Mouse (Mus musculus) adrenal gland, adult 2 months (tissue): ENCODE measurements at regions not wholly inside any gene's neighbourhood (a gene's known extent, or its start where the extent isn't known, plus 50 kb on each side); places are given as distances from the start of the nearest gene placed in this dataset.

Experiments
- DNase-seq: peaks from one replicate; pipeline ENCODE4 v3.0.0; 2021

DNA sequence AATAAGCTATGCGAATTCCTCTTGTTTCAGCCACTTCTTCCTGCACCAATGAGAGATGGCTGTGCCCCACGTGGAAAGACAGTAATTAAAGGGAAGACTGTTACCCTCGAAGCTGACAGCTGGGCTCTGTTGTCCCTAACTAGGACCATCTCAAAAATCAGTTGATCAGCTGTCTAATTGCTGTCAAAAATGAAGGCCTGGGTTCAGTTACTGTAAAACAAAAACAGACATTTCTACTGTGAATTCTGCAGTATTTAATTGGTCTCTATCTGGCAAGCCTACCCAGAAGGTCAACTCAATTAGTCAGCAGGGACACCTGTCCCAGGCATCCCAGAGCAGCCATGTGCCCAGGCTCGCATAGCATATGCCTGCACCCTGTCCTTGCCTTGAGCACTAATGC lies 385.8 kb upstream of the Zdhhc25 start:
- no peak for DNase-seq

DNA sequence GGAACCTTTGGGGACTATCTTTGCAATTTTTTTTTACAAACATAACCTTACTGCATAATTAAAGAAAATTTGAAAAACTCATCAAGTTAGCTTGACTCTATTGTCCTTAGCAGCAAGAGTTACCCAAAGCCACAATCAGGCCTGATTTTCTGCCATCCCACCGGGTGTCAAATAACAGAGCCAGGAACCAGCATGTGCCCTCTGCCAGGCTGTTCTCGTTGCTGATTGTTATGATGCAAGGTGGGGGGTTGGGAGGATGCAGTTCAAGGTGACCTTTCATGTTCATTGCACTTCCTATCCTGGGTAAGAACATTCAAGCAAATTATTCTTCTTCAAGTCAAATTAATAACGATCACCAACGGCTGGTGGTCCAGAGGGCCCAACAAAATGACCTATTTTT lies 370.6 kb upstream of the Zdhhc25 start:
- no peak for DNase-seq

DNA sequence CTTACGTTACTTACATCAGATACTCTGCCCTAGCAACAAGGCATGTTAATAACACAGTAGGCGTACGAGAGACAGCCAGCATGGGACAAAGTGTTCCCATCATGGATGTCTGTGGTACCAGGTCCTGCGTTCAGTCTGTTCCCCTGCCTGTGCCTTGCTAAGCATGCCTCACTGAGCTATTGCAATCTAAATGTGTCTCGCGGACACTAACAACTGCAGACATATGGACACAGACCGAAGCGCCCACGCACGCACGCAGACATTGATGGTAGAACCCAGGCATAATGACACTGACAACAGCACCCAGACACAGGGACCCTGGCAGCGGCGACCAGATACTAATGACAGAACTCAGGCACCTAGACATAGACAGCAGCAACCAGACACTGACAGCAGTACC lies 355.5 kb upstream of the Zdhhc25 start:
- DNase-seq: no peak

DNA sequence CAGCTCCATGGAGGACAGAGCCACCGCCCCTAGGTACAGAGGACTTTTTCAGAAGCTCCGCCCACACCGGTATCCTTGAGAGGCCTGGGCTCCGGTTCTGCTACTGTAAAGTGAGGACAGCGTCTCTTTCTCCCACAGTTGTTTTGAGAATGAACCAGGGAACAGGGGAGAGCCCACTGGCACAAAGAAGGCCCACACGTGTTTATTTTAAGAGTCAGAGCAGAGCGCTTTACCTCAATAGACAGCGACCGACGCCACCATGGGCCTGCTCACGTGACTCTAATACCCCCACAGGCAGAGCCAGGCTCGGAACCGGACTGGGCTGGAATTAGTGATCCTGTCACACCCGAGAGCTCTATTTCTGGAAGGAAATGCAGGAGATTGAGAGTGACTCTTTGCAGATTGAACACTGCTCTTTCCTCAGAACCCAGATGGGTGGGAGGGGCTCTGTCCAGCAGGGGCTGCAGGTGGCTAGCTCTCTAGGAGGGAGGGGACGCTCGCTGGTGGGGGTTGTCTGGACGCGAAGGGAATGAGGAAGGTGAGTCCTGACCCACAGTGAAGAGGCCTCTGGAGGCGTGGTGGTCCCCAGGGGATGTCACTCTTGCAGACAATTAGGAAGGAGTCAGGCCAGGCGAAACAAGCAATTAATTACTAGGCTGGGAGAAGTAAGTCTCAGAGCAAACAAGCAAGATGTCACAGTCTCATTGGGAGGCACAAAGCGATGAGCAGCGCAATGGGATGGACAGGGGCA lies 354.4 kb upstream of the Zdhhc25 start:
- no peak for DNase-seq

DNA sequence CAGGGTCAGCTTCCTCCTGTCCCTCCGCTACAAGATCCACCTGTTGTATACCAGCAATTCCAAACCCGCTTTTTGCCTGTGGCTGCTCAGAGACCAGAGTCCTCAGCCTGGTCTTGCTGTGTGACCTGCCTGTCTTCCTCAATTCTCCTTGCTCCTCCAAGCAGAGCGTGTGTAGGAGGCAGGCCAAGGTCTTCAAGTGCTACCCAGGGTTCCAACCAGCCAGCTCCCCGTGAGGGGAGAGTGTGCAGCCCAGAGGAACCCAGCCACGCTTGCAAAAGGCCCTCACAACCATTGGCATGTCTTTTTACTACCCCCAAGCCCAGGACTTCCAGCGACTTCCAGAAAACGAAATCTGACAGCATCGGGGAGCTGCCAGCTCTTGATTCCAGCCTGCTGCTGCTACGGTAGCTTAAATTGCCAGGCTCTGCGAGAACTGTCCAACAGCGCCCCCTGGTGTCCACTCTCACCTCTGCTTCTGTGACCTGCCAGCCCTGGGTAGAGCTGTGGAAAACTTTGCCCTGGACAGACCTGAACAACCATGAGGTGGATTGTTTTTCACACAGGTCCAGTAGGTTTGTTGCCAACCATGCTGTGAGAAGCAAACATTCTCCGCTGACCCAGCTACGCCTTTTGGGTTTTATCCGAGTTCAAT lies 352.0 kb upstream of the Zdhhc25 start:
- peak; percentile 80 for DNase-seq

DNA sequence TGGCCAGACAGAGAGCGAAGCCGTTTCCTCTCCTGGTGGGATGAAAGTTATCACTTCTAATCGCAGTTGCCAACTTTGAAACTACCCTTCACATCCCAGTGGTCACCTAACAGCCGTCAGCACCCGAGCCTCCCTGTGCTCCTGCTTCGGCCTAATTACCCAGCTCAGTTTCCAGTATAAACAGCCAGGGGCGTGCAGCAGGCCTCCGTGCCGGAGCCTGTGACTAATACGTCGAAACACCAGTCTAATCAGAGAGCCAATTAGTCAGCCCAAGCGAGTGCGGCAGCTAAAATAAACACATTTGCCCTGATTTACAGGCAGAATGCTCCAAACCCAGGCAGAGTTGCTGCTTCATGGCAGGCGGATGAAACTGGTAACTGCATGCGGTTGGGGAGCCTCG lies 312.1 kb upstream of the Zdhhc25 start:
- DNase-seq: peak; percentile 4

DNA sequence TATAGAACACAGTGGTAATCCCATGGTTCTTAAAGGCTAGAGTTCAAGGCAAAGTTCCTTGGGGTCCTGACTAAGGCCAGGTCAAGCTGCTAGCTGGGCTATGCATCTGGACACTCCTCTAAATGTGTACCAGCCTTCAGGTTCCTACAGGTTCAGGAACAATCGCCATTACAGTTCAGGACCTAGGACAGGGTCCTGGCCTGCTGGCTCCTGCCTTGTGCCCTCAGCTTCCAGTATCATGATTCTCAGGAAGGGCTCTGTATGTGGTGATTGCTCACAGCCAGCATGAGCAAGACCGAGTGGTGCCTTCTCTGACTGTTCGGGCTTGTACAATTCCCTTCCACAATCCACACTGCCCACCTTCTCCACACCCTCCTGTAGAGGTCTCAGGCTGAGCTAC lies 311.4 kb upstream of the Zdhhc25 start:
- no peak for DNase-seq

DNA sequence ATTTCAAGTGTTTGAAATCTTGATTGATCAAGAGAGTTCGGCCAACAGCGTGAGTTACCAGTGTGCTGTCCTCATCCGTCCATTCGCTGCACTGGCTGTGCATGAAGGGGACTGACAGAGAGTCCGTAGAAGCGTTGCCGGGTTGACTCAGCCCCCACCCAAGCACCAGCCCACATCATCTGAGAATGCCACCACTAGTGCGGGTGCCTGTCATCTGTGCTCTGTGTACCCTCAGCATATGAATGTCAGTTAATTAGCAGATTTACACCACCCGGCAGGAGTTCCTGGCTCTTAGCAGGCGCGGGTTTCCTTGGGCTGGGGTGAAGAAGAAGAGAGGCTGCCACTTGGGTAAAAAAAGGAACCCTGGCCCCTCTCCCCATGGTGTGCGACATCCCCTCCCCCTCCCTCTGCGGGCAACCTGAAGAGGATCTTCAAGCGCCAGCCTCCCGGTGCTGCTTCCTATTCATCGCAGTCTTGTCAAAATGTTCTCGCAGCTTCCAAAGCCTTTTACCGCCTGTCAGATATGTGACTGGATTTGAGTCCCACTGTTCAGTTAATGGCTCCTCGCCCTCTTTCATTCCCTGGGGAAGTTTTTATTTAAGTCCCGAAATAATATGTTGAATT lies 309.2 kb upstream of the Zdhhc25 start:
- DNase-seq: no peak

DNA sequence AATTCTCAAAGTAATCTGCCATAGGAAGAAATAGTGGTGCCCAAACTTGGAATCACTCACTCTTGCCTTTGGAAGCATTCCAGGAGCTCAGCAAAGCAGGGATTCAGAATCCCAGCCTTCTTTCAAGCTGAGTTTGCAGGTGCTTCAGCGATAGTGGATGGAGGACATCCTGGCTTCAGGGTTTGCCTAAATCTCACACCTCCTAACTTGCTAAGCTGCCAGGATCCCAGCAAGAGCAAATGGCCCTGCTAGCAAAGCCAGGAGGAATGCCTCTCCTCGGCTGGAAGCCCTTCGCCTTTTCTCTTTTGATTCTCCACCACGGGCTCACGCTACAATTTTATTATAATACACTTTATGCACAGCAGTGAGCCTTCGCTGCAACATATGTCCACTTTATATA lies 301.0 kb upstream of the Zdhhc25 start:
- DNase-seq: no peak

DNA sequence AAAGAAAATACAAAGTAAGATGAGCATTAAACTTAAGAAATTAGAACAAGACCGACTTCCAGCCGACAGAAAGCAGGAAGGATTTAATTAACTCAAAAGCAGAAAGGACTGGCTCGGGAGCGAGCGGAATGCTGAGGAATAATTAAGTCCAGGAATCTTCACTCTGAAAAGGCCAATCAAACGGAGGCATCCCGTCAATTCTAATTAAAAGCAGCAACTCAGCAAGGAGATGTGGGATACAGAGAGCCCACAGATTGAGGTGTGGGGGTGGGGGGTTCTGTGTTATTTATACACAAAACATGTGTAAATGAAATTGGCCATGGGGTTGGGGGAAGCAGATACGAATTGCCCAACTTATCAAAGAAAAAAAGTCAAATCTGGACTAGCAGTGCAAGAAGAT lies 288.9 kb upstream of the Zdhhc25 start:
- DNase-seq: no peak

DNA sequence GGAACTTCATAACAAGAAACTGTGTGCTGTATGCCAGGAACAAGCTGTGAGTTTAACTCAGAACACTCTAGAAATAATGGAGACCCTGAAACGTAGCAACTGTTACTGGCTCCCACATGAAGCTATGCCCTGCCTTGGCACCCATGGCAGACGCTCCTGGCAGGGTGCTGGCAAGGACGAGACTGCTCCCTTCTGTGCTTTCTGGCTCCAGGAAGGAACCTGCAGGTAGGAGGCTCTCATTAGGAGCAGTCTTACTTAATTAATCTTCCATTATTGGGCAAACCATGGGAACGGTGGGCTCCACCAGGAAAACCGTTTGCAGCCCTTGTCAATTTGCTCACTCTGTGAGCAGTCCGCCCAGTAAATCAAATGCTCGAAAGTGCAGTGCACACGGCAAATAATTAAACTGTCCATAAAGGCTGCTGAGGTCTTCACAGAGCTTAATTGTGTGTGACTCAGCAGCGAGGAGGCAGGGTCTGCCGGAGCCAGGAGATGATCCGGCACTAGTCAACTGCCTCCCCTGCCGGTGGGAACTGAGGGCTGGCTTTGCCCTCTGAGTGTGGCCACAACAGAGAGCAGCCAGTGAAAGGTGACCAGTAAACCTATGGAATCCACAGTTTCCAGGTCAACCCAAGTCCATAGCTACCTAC lies 285.2 kb upstream of the Zdhhc25 start:
- DNase-seq: no peak

DNA sequence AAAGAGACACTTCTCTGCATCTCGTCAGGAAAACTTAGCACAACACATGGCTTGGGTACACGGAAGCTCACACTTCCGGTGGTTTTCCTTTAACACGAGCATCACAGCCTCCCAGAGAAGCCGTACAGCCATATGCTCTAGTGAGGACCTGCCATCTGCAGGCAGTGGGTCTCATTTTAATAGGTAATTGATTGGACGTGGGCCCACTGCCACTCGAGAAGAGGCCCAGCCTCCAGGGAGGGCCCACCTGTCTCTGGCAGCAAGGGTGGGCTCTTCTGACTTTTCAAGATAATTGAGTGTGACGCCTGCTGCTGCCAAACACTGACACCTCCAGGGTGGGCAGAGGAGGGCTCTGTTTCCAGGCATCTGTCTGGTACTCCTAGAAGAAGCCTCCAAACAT lies 282.1 kb upstream of the Zdhhc25 start:
- no peak for DNase-seq

DNA sequence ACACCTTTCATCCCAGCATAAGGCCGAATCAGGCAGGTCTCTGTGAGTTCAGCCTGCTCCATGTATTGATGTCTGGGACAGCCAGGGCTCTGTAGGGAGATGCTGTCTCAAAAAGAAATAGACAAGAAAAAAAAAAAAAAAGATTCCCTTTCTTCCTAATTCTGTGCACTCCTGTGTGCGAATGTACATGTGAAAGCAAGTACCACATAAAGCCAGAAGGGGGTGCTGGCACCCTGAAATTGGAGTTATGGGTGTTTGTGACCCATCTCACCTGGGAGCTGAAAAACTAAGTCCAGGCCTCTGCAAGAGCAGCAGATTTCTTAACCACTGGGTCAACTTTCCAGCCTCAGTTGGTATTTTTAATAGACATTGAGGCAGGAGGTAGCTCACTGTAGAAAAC lies 280.6 kb upstream of the Zdhhc25 start:
- DNase-seq: no peak

DNA sequence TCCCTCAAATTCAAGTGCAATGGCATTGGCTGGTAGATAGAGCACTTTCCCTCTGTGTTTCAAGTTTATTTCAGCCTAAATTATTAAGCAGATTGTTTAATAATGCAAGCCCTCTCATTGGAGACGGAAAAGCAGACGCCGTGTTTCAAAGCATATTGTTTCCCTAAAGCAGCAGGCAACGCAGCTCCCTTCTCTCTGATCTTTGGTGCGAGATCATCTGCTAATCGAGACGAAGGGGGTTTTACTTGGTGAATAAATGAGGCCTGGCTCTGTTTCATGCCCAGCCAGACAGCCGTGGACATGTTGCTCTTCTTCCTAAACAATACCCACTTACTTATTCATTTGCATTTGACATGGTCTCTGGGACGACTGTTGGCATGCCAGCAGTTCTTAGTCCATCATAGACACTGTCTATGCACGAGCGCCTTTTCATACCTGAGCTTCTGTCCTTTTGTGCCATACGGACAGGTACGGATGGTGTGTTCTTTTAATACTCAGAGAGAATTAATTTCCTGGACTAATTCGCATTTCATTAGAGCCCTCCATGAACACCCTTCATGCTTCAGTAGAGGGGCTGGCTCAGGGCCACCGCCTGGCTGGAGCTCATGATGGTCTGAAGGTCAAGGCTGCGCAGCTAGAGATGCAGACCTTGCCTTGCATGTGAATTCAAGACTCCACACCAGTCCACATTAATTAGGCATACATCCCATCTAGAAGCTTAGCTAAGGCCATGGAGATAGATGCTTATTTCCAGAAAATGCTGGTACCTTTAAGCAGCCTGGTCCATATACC lies 276.3 kb upstream of the Zdhhc25 start:
- DNase-seq: no peak

DNA sequence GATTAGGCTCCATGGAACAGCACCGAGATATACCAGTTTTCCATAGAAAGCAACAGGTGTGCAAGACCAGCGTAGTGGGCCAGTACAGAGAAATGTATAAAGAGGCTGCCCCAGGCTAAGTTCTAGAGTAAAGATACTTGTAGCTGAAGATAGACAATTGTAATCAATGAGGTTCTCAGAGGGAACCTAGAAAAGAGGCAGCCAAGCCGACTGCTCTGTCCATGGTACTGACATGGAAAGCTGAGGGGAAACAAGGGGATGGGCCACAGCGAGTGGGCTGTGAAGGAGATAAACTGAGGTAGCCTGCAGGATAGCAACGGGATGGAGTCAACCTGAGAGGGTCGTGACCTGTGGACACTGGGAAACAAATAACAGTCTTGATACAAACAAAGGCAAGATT lies 275.0 kb upstream of the Zdhhc25 start:
- DNase-seq: no peak

DNA sequence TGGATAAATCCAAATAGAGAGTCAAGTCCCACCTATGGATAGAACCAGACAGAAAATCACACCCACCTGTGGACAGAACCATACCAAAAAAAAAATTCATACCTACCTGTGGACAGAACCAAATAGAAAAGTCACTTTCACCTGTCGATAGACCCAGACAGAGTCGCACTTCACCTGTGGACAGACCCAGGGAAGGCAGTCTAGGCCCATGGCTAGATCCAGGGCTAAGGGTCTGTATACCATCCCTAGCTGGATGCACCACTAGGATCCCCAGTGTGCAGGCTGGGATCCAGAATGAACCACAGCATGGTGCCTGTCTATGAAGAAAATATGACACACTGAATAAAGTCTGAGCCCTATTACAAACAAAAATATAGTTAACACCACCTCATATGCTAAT lies 246.9 kb upstream of the Zdhhc25 start:
- DNase-seq: no peak

DNA sequence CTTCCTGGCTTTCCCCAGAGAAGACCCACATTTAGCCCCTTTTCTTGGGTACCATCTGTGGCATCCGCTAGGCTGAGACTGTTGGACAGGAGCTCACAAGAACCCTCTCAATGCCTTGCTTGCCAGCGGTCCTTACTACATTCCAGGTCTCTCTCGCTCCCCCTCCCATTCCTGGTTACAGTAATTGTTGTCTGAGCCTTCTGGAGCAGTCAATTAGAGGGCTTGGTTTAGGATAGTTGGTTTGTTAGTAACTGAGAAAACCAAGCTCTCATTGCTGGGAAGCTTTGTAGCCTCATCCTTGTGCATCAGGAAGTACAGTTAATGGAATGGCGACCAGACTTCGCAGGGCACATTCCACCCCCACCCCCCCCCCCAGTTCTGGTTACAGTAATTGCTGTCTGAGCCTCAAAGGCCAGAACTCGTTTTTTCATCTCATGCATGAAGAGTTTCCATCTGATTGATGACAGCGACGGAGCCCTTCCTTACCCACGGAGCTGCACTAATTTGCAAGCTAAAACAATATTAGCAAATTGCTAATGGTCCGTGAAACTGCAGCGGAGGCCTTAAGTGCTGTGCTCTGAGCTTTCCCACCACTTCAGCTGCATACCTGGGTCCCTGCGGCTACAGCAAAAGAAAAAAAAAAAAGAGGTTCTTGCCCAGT lies 239.6 kb upstream of the Zdhhc25 start:
- no peak for DNase-seq

DNA sequence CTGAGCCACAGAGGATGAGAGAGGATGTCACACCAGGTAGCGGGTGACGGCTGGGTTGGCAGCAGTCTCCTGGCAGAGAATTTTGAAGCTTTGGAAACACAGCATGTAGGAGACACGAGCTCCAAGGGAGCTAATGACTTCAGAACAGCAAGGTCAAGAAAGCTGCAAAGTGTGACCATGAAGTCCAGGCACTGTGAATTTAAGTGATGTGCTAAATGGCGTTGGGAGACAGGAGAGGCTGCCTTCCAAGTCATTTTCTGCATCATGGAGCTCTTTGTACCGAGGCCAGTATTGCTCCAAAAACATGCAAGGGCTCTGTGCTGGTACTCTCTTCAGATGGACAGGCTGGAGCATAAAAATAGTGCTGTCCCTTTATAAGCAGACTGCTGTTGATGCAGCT lies 238.8 kb upstream of the Zdhhc25 start:
- DNase-seq: no peak

DNA sequence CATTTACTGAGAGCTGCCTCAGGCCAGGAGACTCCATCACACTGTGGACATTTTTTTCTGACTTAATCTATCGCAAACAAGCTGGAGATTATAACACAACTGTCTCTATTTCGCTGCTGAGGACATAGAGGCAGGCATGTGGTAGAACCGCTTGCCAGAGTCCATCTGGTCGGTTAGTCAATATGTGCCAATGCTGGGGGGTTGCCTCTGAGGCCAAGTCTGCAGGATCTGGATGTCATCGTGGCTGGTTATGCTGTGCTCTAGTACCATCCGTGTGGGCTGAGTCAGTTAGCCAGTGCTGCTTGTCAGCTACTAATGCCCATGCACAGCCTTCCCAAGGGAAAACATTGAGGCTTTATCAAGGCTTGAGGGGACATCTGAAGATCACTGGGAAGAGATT lies 237.1 kb upstream of the Zdhhc25 start:
- DNase-seq: no peak

DNA sequence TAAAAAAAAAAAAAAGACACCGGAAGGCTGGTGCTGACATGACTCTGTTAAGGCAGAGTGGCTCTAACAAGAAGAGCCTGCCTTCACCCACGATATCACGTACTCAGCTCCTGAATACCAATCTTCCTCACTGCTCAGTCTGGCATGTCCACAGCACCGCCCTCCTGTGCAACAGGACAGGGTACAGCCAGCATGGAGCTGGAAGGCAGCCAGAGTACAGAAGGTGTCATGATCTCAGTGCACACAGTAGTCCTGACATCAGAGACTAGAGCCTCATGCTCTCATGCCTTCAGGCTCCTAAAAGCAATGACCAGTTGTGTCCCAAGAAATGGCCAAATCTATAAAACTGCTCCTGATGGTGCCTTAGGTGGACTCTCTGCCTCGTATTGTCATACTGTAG lies 229.7 kb upstream of the Zdhhc25 start:
- DNase-seq: no peak

DNA sequence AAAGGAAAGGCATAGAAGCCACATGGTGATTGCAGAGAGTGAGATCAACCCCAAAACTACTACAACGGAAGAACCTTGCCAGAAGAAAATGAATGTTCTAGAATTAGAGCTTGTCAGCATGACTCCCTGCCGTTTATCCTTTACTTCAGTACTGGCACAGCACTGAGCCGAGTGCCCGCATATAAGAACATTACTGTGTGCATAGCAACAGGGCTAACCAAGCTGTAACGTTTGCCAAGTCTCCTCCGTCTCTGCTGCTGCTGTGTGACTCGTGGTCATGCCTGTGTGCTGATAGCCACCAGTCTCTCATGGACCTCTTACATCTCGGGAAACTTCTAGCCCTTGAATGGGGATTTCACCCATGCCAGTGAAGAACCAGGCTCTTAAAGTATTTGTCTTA lies 228.1 kb upstream of the Zdhhc25 start:
- no peak for DNase-seq

DNA sequence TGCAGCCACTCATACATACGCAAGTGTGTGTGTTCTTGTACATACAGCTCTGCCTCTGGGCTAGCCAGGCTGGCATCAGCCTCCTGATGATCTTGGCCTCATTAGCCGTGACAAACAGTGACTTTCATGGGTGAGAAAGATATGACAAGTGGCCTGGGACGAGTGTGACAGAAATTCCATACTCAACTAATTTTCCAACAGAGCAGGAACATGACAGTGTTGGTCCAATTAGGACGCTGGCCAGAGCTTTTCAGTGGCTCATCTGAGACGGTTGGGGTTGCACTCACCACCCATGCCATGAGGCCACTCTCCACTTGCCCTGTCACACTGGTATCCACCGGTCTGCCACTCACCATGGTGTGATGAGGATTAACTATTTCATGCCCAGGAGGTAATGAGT lies 226.2 kb upstream of the Zdhhc25 start:
- DNase-seq: no peak
